Mouse (Mus musculus): ENCODE results near the gene Meis2. TPM values are rescaled to one million over a fixed set of nuclear protein-coding genes. Genes with fewer than 3 reads are reported as not detected.

Gene Meis2
- polyA plus RNA-seq, 1 experiment from 2014 or later: 1.4 TPM

DNA sequence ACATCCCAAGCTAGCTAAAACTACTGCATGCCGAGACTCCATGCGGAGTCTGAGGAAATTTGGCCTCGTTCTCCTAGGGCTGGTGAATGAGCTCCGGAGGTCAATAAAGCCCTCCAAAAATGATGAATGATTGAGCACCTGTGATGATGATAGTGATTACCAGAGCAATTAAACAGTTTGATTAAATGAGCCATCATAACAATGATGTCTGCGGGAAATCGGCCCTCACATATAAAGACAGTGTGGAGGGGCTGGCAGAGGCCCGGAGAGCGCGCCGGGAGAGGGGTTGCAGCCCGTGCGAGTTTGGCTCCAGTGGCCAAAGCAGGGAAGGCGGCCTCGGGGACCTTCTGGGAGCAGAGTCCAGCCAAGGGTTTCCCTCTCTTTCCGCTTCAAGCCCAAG, 2.1 kb upstream of the Meis2 start:
- Histone ChIP-seq H3K4me3 (replicated peaks) (0 out of 2 replicates have a peak overlapping the region, but pooled peaks have one; percentile 7), H3K4me2 (peak overlapping the region; percentile 41), H3K36me3 (replicated peaks) (no peaks in the 10 kb centered on the region), H3K27ac (replicated peaks) (no peak overlapping the region), H3K9me3 (replicated peaks) (no peaks in the 10 kb centered on the region), H3K27me3 (peaks cover 100% of the 10 kb centered on the region), H3K4me1 (replicated peaks) (no peaks in the 10 kb centered on the region; the same call in none of the 2 replicates), H3K9ac (no peak overlapping the region)
- 5% methylated on average over 15 of the region's 15 CpGs for WGBS (ENCODE audit: insufficient replicate concordance)
- ATAC-seq (ENCODE audit: insufficient read depth): no peak

DNA sequence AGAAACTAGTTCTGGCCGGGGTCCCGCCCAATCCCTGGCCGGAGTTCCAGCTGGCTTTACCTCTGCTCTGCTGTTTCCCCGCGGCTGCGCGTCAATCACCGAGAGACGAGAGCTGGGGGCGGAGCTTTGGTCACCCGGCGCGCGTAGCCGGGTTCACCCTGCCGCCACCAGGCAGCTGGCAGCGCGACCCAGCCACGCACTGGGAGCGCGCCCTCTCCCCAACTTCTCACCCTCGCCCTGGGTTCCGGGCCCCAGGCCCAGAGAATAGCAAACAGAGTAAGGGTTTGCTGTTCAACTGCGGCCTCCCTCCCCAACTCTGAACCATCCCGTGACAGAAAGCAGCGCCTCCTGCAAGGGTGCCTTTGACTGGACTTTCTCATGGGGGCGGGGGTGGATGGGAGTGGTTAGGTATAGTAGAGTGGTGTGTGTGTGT, 1.4 kb upstream of the Meis2 start:
- H3K9ac ChIP-seq: no peak overlapping the region
- peak overlapping the region; percentile 68; the same call in 1 of the 2 replicates for H3K27ac ChIP-seq (replicated peaks)
- H3K4me1 ChIP-seq (replicated peaks): no peaks in the 10 kb centered on the region; the same call in none of the 2 replicates
- no peaks in the 10 kb centered on the region for H3K36me3 ChIP-seq (replicated peaks)
- peak; percentile 59; the same call in 1 of the 2 replicates for ATAC-seq (ENCODE audit: insufficient read depth)
- WGBS (ENCODE audit: insufficient replicate concordance): under 1% methylated on average over 27 of the region's 27 CpGs
- H3K27me3 ChIP-seq: peaks cover 100% of the 10 kb centered on the region
- peak overlapping the region; percentile 54 for H3K4me3 ChIP-seq (replicated peaks)
- H3K4me2 ChIP-seq: peak overlapping the region; percentile 64
- no peaks in the 10 kb centered on the region for H3K9me3 ChIP-seq (replicated peaks)

DNA sequence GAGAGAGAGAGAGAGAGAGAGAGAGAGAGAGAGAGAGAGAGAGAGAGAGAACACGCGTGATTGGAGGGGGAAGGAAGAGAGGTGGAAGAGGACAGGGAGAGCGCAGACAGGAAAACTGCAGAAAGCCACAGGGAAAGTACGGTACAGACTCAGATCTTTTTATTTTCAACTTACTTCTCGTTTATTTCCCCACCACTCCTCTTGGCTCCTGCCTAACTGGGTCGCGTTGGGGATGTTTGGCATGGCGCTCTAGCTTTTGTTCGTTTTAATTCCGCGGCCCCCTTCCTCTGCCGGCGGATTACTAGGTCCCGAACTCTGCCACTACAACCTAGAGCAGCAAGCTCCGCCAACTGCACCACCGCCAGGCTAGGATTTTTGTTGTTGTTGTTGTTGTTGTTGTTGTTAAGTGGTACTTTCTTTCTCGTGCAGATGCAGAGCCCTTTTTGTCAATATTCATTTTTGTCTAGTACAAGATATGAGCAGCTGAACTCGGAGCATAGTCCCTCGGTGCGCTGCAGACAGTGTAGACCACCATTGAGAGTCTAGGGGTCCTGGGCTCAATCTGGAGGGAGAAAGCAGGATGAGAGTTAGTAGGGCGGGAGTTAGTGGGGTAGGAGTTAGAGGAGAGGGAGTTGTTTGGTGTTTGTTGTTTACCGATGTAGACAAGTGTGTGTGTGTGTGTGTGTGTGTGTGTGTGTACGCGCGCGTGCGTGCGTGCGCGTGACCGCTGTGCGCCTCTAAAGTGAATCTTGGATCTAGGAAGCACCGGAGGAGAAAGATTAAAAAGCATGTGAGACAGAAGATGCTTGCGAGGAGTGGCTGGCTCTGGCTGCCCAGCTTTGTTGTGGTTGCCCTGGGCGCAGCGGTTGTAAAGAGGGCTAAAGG, 660 bp upstream of the Meis2 start:
- Histone ChIP-seq H3K4me2 (peak overlapping the region; percentile 64), H3K27me3 (peaks cover 100% of the 10 kb centered on the region), H3K9ac (no peak overlapping the region), H3K4me1 (replicated peaks) (no peaks in the 10 kb centered on the region; the same call in none of the 2 replicates), H3K36me3 (replicated peaks) (no peaks in the 10 kb centered on the region), H3K9me3 (replicated peaks) (no peaks in the 10 kb centered on the region), H3K27ac (replicated peaks) (peak overlapping the region; percentile 68), H3K4me3 (replicated peaks) (peak overlapping the region; percentile 54)
- WGBS (ENCODE audit: insufficient replicate concordance): under 1% methylated on average over 36 of the region's 36 CpGs
- ATAC-seq (ENCODE audit: insufficient read depth): 0 out of 2 replicates have a peak, but pooled peaks have one; percentile 22

DNA sequence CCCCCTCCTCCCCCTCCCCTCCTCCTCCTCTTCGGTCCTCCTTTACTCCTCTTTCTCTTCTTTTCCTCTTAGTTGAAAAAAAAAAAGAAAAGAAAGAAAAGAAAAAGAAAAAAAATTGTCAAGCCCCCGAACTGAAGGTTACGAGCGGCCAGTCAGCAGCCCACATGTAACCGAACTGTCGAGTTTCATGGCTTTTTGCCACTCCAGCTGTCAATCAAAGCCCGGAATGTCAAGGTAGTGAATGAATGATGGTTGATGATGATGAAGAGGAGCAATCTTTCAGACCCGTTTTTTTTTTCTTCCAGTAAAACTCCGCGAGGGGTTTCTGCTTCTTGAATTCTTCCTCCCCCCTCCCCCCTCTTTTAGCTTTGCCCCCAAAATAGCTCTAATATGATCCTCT, 582 bp downstream of the Meis2 start:
- under 1% methylated on average over 10 of the region's 10 CpGs for WGBS (ENCODE audit: insufficient replicate concordance)
- H3K4me1 ChIP-seq (replicated peaks): no peaks in the 10 kb centered on the region; the same call in none of the 2 replicates
- ATAC-seq (ENCODE audit: insufficient read depth): no peak
- no peak overlapping the region for H3K9ac ChIP-seq
- peaks cover 100% of the 10 kb centered on the region for H3K27me3 ChIP-seq
- H3K27ac ChIP-seq (replicated peaks): 0 out of 2 replicates have a peak overlapping the region, but pooled peaks have one; percentile 61
- peak overlapping the region; percentile 64 for H3K4me2 ChIP-seq
- no peaks in the 10 kb centered on the region for H3K9me3 ChIP-seq (replicated peaks)
- H3K4me3 ChIP-seq (replicated peaks): peak overlapping the region; percentile 54
- H3K36me3 ChIP-seq (replicated peaks): no peaks in the 10 kb centered on the region

DNA sequence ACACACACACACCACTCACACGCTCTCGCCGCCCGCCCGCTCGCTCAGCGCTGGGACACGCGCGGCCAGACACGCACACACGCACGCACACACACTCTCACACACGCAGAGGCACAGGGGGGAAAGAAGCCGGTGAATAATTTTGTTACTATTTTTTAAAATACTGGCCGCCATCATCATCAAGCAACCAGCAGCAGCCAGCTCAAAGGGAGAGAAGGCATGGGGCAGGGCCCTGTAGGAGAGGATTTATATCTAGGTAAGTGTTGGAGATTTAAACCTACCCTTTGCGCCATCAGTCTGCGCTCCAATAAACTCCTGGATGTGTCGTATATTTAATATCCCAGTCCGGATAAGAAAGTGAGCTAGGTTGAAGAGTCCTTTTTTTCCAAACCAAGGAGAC, 1.1 kb downstream of the Meis2 start:
- peak overlapping the region; percentile 64 for H3K4me2 ChIP-seq
- ATAC-seq (ENCODE audit: insufficient read depth): no peak
- no peaks in the 10 kb centered on the region; the same call in none of the 2 replicates for H3K4me1 ChIP-seq (replicated peaks)
- H3K27ac ChIP-seq (replicated peaks): no peak overlapping the region
- H3K9me3 ChIP-seq (replicated peaks): no peaks in the 10 kb centered on the region
- no peaks in the 10 kb centered on the region for H3K36me3 ChIP-seq (replicated peaks)
- WGBS (ENCODE audit: insufficient replicate concordance): under 1% methylated on average over 20 of the region's 20 CpGs
- H3K4me3 ChIP-seq (replicated peaks): peak overlapping the region; percentile 54
- H3K9ac ChIP-seq: no peak overlapping the region
- H3K27me3 ChIP-seq: peaks cover 100% of the 10 kb centered on the region

DNA sequence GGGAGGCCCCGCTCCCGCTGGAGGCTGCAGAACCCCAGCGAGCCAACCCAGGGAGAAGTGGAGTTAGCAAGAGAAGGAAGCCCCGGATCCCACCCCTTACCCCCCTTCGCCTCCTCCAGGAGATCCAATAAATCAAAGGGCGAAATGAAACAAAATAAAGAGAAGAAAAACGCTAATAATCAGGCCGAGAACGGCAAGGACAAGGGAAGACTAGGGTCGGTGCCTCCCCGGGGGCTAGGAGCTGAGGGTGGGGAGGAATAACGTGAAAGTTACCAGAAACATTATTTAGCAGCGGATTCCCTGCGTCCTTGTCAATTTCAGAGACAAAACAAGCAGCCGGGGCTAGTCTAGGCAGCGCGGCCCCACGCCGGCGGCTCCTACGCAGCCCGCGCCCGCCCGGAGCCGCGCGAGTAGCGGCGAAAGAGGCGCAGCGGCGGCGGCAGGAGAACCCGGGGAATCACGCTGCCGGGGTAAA, 1.8 kb downstream of the Meis2 start:
- H3K9me3 ChIP-seq (replicated peaks): no peaks in the 10 kb centered on the region
- no peaks in the 10 kb centered on the region for H3K36me3 ChIP-seq (replicated peaks)
- H3K9ac ChIP-seq: peak overlapping the region; percentile 32; the same call in 1 of the 2 replicates
- H3K27me3 ChIP-seq: peaks cover 100% of the 10 kb centered on the region
- no peak for ATAC-seq (ENCODE audit: insufficient read depth)
- peak overlapping the region; percentile 54 for H3K4me3 ChIP-seq (replicated peaks)
- H3K27ac ChIP-seq (replicated peaks): no peak overlapping the region; the same call in 1 of the 2 replicates
- under 1% methylated on average over 37 of the region's 37 CpGs for WGBS (ENCODE audit: insufficient replicate concordance)
- peak overlapping the region; percentile 64 for H3K4me2 ChIP-seq
- H3K4me1 ChIP-seq (replicated peaks): no peaks in the 10 kb centered on the region; the same call in none of the 2 replicates

DNA sequence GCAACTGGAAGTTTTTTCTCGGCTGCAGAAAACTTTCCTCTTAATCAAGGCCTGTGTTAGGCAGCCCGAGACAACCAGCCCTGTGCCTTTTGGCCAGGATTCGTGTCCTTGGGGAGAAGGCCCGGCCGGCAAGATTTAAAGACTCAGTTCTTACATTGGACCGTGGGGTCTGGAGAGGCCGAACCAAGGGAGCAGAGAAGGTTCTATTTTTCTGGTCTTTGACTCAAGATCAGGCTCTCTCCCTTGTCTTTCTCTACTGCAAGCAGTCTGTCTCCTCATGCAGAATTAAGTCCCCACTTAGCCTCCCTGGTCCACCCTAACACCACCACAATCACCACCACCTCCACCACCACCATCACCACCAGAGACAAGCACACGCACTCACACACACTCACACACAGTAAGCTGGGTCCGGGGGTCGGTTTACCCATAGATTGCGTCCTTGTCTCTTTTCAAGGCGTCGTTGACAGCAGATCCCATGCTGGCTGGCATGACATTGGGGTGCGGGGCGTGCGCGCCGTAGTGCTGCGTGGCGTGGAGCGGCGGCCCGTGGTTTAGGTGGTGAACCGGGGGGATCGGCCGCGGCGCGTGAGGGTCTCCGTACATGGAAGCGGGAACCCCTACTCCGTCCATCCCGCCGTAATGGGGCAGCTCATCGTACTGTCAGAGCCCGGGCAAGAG, 2.7 kb downstream of the Meis2 start:
- H3K9me3 ChIP-seq (replicated peaks): no peaks in the 10 kb centered on the region
- peak overlapping the region; percentile 54 for H3K4me3 ChIP-seq (replicated peaks)
- H3K36me3 ChIP-seq (replicated peaks): no peaks in the 10 kb centered on the region
- 2% methylated on average over 36 of the region's 36 CpGs for WGBS (ENCODE audit: insufficient replicate concordance)
- H3K27me3 ChIP-seq: peaks cover 96% of the 10 kb centered on the region
- no peaks in the 10 kb centered on the region; the same call in none of the 2 replicates for H3K4me1 ChIP-seq (replicated peaks)
- peak overlapping the region; percentile 64 for H3K4me2 ChIP-seq
- H3K9ac ChIP-seq: no peak overlapping the region
- no peak for ATAC-seq (ENCODE audit: insufficient read depth)
- no peak overlapping the region for H3K27ac ChIP-seq (replicated peaks)

DNA sequence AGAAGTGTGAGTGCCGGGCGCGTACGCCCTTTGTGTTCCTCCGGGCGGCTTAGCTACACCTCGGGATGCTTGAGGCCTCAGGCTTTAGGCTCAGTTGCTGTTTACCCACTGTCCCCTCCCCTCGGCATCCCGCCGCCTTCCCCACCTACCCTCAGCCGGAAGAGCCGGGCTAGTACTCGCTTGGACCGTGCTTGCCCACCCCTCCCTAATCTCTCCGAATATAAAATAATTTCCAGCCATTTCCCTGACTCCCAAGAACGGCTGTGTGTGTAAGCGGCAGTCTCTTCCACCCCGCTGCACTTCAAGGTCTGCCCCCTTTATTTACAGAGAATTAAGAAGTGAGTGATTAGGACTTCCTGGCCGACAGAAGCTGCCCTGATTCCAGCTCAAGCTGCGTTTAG, 3.4 kb downstream of the Meis2 start:
- Histone ChIP-seq H3K27ac (replicated peaks) (no peak overlapping the region), H3K4me3 (replicated peaks) (peak overlapping the region; percentile 54), H3K27me3 (peaks cover 90% of the 10 kb centered on the region), H3K9me3 (replicated peaks) (no peaks in the 10 kb centered on the region), H3K9ac (0 out of 2 replicates have a peak overlapping the region, but pooled peaks have one; percentile 18), H3K36me3 (replicated peaks) (no peaks in the 10 kb centered on the region), H3K4me1 (replicated peaks) (no peaks in the 10 kb centered on the region; the same call in 1 of the 2 replicates), H3K4me2 (peak overlapping the region; percentile 64)
- 1% methylated on average over 20 of the region's 20 CpGs for WGBS (ENCODE audit: insufficient replicate concordance)
- ATAC-seq (ENCODE audit: insufficient read depth): no peak

DNA sequence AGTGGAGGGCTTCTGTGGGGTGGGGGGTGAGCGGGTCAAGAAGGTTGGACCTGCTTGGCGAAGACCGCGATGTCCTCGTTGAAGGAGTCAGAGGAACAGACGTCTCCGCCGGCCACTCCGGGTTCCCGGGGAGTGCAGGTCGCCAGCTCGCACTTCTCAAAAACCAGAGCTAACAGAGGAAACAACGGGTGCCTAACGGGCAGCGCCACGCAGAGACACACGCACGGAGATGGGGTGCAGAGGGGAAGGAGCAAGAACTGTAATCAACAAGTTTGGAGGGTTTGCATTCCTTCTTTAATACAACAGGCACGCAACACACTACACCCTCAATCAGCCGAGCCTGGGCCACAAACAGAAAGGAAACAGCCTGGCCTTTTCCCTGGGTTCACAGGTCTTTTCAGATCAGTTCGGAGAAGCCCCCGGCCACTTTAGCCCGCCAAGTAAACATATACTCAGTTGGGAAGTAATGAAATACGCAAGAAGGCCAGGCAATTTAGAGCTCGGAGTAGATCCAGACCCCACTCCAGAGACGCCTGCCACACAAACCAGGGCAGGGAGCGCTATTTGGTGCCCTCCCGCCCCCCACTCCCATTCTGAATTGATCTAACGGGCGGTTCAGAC, 4.1 kb downstream of the Meis2 start:
- Histone ChIP-seq H3K9ac (no peak overlapping the region), H3K36me3 (replicated peaks) (no peaks in the 10 kb centered on the region), H3K4me2 (peak overlapping the region; percentile 64), H3K4me1 (replicated peaks) (no peaks in the 10 kb centered on the region; the same call in 1 of the 2 replicates), H3K27me3 (peaks cover 82% of the 10 kb centered on the region), H3K4me3 (replicated peaks) (peak overlapping the region; percentile 54), H3K9me3 (replicated peaks) (no peaks in the 10 kb centered on the region), H3K27ac (replicated peaks) (no peak overlapping the region)
- WGBS (ENCODE audit: insufficient replicate concordance): 2% methylated on average over 30 of the region's 30 CpGs
- ATAC-seq (ENCODE audit: insufficient read depth): no peak

DNA sequence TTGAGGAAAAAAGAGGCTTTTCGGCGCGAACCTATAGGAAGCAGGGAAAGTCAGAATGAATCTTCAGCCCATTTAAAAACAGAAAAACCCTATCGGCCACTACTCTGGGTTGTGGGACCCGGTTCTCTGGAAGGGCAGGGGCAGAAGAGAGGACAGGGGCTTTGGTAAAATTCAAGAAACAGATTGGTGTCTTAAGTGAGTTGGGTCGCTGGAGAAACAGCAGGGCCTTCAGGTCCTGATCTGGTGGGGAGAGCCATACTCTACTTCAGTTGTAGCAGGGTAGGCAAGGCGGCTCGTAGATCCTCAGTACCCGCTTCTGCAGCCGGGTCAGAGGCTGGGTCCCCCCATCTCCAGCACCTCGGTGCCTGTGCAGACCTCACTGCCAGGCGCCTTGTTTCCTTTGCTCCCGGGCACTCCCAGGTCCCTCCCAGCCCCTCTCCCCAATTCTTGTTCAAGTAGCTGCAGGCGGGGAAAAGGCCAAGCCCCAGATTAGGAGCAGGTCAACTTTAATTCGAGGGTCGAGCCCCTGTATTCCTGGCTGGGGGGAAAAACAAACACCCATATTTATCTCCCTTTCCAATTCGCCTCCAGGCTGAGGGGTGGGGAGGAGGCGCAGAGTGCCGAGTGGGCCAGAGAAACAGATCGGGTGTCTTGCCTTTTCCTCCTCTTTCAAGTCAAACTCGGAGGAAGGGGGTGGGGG, 4.8 kb downstream of the Meis2 start:
- peak overlapping the region; percentile 54 for H3K4me3 ChIP-seq (replicated peaks)
- H3K36me3 ChIP-seq (replicated peaks): no peaks in the 10 kb centered on the region
- no peak overlapping the region for H3K9ac ChIP-seq
- peak overlapping the region; percentile 64 for H3K4me2 ChIP-seq
- no peak overlapping the region for H3K27ac ChIP-seq (replicated peaks)
- H3K9me3 ChIP-seq (replicated peaks): no peaks in the 10 kb centered on the region
- H3K4me1 ChIP-seq (replicated peaks): no peaks in the 10 kb centered on the region; the same call in 1 of the 2 replicates
- no peak for ATAC-seq (ENCODE audit: insufficient read depth)
- WGBS (ENCODE audit: insufficient replicate concordance): 13% methylated on average over 21 of the region's 21 CpGs
- peaks cover 76% of the 10 kb centered on the region for H3K27me3 ChIP-seq
